Mouse (Mus musculus): Measurements from ENCODE around the gene Fgfr2. TPM values are rescaled to one million over a fixed set of nuclear protein-coding genes. Genes with fewer than 3 reads are reported as not detected.
A peak's percentile ranks its signal among the peaks of the same experiment; 100 is the strongest.

Gene Fgfr2
- polyA plus RNA-seq, 1 experiment from 2014 or later, result 81.1 TPM

GRCm38 (mm10) chr7:132934743-132935142 is 188.4 kb downstream of the Fgfr2 start:
- Histone ChIP-seq H3K9ac (no peak overlapping the region), H3K9me3 (replicated peaks) (no peaks in the 10 kb centered on the region), H3K27me3 (no peaks in the 10 kb centered on the region), H3K4me3 (no peak overlapping the region), H3K4me1 (peaks cover 12% of the 10 kb centered on the region), H3K36me3 (no peaks in the 10 kb centered on the region), H3K4me2 (replicated peaks) (no peak overlapping the region), H3K27ac (no peak overlapping the region)
- no peak for ATAC-seq (ENCODE audit: low FRiP score)

DNA sequence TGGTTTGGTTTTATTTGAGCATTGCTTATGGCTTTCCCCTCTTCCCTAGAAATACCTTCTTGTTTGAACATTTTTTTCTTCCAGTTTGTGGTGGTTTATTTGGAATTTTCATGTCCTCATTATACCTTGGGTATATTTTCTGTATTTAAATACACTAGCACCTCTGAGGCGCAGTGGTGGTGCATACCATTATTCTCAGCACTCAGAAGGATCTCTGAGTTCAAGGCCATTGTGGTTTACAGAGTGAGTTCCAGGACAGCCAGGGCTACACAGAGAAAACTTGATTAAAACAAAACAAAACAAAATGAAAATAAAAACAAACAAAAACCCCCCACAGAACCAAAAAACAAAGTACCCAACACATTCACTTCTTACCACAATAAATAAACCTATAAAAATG is 189.8 kb downstream of the Fgfr2 start:
- WGBS, result 85% methylated on average over 1 of the region's 1 CpGs
- no peaks in the 10 kb centered on the region for H3K36me3 ChIP-seq
- no peak for ATAC-seq (ENCODE audit: low FRiP score)

DNA sequence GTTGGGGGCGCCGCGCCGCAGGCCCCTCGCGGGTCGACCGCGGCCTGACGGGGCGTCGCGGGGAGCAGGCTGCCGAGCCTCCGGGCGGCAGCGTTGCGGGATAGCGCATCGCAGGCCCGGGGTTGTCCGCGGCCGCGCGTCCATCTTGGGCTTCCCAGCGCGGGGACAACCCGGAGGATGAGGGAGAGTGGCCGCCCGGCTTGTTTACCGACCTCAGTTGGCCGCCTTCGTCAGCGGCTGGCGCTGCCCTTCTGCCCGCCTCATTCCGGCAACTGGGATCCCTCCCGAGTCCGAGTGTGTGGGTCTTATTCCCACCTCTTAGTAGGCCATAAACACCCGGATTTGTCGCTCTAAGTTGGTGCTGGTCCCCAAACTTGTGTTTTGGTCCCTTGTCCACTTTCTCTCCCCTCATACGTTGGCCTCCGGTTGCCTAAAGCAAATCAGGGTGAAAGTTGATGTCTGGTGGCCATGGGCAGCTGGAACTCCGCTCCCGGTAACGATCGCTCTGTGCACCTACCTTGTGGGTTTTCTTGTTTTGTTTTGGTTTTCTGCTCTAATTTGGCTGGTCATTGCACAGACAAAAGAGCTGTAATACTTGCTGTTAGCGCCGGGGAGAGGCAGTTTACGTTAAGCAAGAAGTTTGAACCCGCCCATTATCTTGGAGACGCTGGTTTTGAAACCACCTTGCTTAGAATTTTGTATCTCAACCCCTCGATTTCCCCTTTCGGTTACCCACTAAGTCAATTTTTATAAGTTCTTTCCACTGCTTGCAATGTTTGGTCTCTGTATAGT is 191.4 kb downstream of the Fgfr2 start:
- Histone ChIP-seq H3K27me3 (no peaks in the 10 kb centered on the region), H3K4me1 (peaks cover 12% of the 10 kb centered on the region), H3K9me3 (replicated peaks) (no peaks in the 10 kb centered on the region), H3K36me3 (no peaks in the 10 kb centered on the region), H3K4me2 (replicated peaks) (peak overlapping the region; percentile 72), H3K4me3 (peak overlapping the region; percentile 83), H3K9ac (peak overlapping the region; percentile 91), H3K27ac (peak overlapping the region; percentile 98)
- no peak for ATAC-seq (ENCODE audit: low FRiP score)
- WGBS, result under 1% methylated on average over 43 of the region's 55 CpGs

More for the DNA sequence above, 189.8 kb downstream of the Fgfr2 start:
- Histone ChIP-seq H3K27me3 (no peaks in the 10 kb centered on the region), H3K27ac (no peak overlapping the region), H3K9ac (no peak overlapping the region), H3K4me1 (peaks cover 12% of the 10 kb centered on the region), H3K4me3 (no peak overlapping the region), H3K4me2 (replicated peaks) (no peak overlapping the region), H3K9me3 (replicated peaks) (no peaks in the 10 kb centered on the region)

DNA sequence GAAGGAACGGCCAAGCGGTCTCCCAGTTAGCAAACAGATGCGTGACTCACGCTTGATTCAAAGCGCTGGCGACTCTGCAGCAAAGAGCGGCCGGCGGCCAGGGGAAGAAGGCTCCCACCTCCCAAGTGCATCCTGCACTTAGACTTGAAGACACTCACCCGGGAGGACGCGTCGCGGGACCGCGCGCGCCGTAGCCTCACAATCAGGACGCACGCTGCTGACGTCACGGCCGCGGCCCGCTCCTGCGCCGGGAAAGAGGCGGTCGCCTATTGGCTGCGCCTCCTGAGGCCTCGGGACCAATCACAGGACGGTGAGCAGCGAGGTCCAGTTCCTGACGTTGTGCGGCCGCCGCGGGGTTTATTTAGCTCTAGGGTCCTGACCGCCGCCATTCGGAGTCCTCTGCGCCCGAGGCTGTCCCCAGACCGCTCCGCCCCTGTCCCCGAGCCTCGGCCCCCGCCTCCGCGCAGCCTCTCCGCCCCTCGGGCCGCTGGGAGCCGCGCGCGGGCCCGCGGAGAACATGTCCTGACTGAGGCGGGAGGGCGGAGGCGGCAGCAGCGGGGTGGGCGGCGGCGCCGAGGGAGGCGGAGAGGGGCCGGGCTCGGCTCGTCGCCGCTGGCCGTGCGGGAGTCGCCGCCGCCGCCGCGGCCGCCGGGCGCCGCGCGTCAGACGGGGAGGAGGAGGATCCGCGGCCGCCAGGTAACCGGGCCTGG is 192.1 kb downstream of the Fgfr2 start, which contains the start of gene Zranb1:
Gene Zranb1 (plus strand): TSS at position 293 of the 710 bp plus-strand sequence.
- no peaks in the 10 kb centered on the region for H3K36me3 ChIP-seq
- H3K9ac ChIP-seq, result peak within 1 kb of the TSS; percentile 91
- H3K4me3 ChIP-seq, result peak within 1 kb of the TSS; percentile 83
- WGBS, result under 1% methylated on average over 82 of the region's 93 CpGs
- H3K27ac ChIP-seq, result peak within 1 kb of the TSS; percentile 98
- ATAC-seq (ENCODE audit: low FRiP score), result peak; percentile 100
- H3K9me3 ChIP-seq (replicated peaks), result no peaks in the 10 kb centered on the region
- no peaks in the 10 kb centered on the region for H3K27me3 ChIP-seq
- peak within 1 kb of the TSS; percentile 72 for H3K4me2 ChIP-seq (replicated peaks)
- peaks cover 12% of the 10 kb centered on the region for H3K4me1 ChIP-seq

- ATAC-seq (ENCODE audit: low FRiP score), result no peak
- Histone ChIP-seq H3K27ac (no peak overlapping the region), H3K4me1 (peaks cover 12% of the 10 kb centered on the region), H3K4me3 (peak overlapping the region; percentile 83), H3K36me3 (no peaks in the 10 kb centered on the region), H3K9me3 (replicated peaks) (no peaks in the 10 kb centered on the region), H3K9ac (peak overlapping the region; percentile 91), H3K27me3 (no peaks in the 10 kb centered on the region), H3K4me2 (replicated peaks) (peak overlapping the region; percentile 72)
- WGBS, result 92% methylated on average over 5 of the region's 5 CpGs
Observed at GRCm38 (mm10) chr7:132930055-132930454, 193.1 kb downstream of the Fgfr2 start.

GRCm38 (mm10) chr7:132927201-132927600 is 195.9 kb downstream of the Fgfr2 start:
- H3K4me3 ChIP-seq, result no peak overlapping the region
- H3K9ac ChIP-seq, result no peak overlapping the region
- no peak for ATAC-seq (ENCODE audit: low FRiP score)

DNA sequence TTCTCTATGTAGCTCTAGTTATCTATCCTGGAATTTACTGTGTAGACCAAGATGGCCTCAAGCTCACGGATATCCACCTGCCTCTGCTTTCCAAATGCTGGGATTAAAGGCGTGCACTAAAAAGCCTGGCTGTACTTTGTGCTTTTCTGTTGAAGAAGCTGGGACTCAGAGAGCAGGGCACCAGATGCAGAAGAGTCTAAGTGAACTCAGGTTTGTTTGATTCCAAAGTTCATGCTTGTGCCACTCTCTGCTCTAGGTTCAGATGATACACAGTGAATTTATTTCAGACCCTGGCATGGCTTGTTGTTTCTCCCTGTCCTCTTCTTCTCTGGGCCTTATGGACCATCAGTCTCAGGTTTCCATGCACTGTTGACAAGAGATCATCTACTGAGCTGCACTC is 197.9 kb downstream of the Fgfr2 start:
- no peak overlapping the region for H3K9ac ChIP-seq
- WGBS, result 75% methylated on average over 2 of the region's 2 CpGs
- no peak overlapping the region for H3K4me2 ChIP-seq (replicated peaks)
- no peaks in the 10 kb centered on the region for H3K36me3 ChIP-seq
- no peak overlapping the region for H3K27ac ChIP-seq
- peaks cover 2% of the 10 kb centered on the region for H3K4me1 ChIP-seq
- no peak overlapping the region for H3K4me3 ChIP-seq
- ATAC-seq (ENCODE audit: low FRiP score), result no peak
- no peaks in the 10 kb centered on the region for H3K27me3 ChIP-seq
- no peaks in the 10 kb centered on the region for H3K9me3 ChIP-seq (replicated peaks)

More at GRCm38 (mm10) chr7:132927201-132927600, 195.9 kb downstream of the Fgfr2 start:
- Histone ChIP-seq H3K27me3 (no peaks in the 10 kb centered on the region), H3K36me3 (no peaks in the 10 kb centered on the region), H3K4me1 (peaks cover 4% of the 10 kb centered on the region), H3K4me2 (replicated peaks) (no peak overlapping the region), H3K27ac (no peak overlapping the region), H3K9me3 (replicated peaks) (no peaks in the 10 kb centered on the region)
- WGBS, result 62% methylated on average over 3 of the region's 3 CpGs

DNA sequence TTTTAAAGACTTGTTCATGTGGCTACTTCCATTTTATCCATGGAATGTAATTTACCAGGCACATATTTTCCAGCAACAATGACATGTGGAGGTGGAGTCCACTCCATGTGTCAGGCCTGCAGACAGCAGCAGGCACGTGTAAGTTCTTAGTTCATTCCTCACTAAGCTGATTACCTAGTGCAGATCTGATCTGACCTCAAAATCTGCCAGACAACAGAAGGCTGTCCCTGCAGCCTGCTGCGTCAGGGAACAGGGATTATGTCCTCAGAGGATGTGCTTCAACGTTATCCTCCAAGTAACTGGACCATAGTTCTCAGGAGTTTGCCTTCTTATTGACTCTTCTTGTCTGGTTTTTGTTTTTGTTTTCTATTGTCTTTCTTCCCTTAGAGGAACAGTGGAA is 201.2 kb downstream of the Fgfr2 start:
- Histone ChIP-seq H3K27me3 (no peaks in the 10 kb centered on the region), H3K27ac (no peak overlapping the region), H3K4me3 (no peak overlapping the region), H3K4me2 (replicated peaks) (no peak overlapping the region), H3K36me3 (no peaks in the 10 kb centered on the region), H3K4me1 (no peaks in the 10 kb centered on the region), H3K9me3 (replicated peaks) (no peaks in the 10 kb centered on the region; the same call in 1 of the 2 replicates), H3K9ac (no peak overlapping the region)
- no peak for ATAC-seq (ENCODE audit: low FRiP score)
- WGBS, result 67% methylated on average over 3 of the region's 3 CpGs

DNA sequence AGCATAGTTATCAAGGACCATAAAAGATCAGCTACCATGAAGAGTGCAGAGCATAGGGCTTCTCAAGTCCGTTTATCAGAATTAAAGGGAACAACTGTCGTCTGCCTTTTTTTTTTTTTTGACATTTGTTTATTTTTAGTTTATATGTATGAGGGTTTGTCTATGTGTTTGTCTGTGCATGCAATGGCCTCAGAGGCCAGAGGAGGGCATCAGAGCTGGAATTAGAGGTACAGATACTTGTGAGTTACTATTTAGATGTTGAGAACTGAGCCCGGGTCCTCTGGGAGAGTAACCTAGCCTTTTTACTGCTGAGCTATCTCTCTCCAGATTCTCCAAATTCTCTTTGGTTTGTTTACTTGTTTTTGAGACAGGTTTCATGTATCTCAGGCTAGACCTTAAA is 219.4 kb downstream of the Fgfr2 start:
- 81% methylated on average over 3 of the region's 3 CpGs for WGBS

DNA sequence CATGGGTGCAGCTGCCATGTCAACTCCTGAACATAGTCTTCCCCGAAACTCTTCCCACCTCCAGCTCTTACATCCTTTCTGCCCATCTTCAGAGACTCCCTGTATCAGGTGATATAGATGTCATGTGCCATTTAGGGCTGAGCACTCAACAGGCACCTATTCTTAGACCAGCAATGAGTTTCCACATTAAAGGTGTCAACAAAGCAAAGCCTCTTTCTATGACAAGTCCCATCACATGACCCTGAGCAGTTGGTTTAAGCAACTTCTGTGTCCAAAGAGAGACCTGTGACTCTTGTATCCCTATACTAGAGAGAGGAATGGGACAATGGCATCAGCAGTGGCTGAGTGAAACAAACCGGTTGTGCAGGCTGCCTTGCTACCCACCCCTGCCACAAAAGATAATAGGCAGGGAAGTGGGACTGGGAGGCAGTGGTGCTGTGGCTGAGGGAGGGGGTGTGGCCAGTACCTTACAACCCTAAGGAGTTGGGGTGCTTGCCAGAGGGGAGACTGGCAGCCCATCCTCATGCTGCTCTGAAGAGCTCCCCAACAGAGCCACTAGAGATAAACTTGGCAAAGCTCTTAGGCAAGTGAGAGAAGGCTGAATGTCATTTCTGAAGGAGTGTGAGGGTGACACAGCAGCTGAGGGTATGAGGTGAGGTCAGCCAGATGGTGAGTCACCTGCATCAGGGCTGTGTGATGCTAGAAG is 222.2 kb downstream of the Fgfr2 start:
- 59% methylated on average over 2 of the region's 2 CpGs for WGBS
- Histone ChIP-seq H3K4me1 (no peaks in the 10 kb centered on the region), H3K4me3 (no peak overlapping the region), H3K27ac (no peak overlapping the region), H3K9me3 (replicated peaks) (no peaks in the 10 kb centered on the region), H3K9ac (no peak overlapping the region), H3K36me3 (no peaks in the 10 kb centered on the region), H3K27me3 (no peaks in the 10 kb centered on the region), H3K4me2 (replicated peaks) (no peak overlapping the region)
- ATAC-seq (ENCODE audit: low FRiP score), result no peak

More for the DNA sequence above, 219.4 kb downstream of the Fgfr2 start:
- no peak for ATAC-seq (ENCODE audit: low FRiP score)
- Histone ChIP-seq H3K27ac (no peak overlapping the region), H3K4me1 (no peaks in the 10 kb centered on the region), H3K36me3 (no peaks in the 10 kb centered on the region), H3K4me2 (replicated peaks) (no peak overlapping the region), H3K27me3 (no peaks in the 10 kb centered on the region), H3K9ac (no peak overlapping the region), H3K9me3 (replicated peaks) (0 out of 2 replicates have a peak, but pooled peaks cover 10% of the 10 kb centered on the region), H3K4me3 (no peak overlapping the region)

GRCm38 (mm10) chr7:132898234-132898633 is 224.9 kb downstream of the Fgfr2 start:
- Histone ChIP-seq H3K4me1 (no peaks in the 10 kb centered on the region), H3K9me3 (replicated peaks) (no peaks in the 10 kb centered on the region), H3K4me2 (replicated peaks) (no peak overlapping the region), H3K4me3 (no peak overlapping the region), H3K36me3 (no peaks in the 10 kb centered on the region), H3K9ac (no peak overlapping the region), H3K27me3 (no peaks in the 10 kb centered on the region), H3K27ac (no peak overlapping the region)
- no peak for ATAC-seq (ENCODE audit: low FRiP score)
- 90% methylated on average over 2 of the region's 2 CpGs for WGBS

DNA sequence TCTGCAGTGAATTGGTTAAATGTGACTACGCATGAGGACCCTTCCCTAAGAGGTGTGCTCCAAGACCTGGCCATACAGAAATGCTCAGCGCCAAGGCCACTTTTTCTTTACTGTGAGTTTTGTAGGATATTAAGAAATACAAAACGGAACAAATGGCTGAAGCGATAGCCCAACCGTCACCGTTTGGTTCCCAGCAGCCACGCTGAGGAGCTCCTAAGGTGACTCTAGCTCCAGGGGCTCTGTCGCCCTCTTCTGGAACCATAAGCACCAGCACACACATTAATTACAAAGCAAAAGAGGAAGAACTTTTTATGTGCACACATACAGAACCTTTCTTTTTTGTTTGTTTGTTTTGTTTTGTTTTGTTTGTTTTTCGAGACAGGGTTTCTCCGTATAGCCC is 225.9 kb downstream of the Fgfr2 start:
- no peaks in the 10 kb centered on the region for H3K4me1 ChIP-seq
- no peak overlapping the region for H3K9ac ChIP-seq
- no peaks in the 10 kb centered on the region for H3K36me3 ChIP-seq
- no peak overlapping the region for H3K27ac ChIP-seq
- no peak overlapping the region for H3K4me2 ChIP-seq (replicated peaks)
- WGBS, result 81% methylated on average over 10 of the region's 10 CpGs
- no peaks in the 10 kb centered on the region for H3K27me3 ChIP-seq
- no peak overlapping the region for H3K4me3 ChIP-seq
- H3K9me3 ChIP-seq (replicated peaks), result no peaks in the 10 kb centered on the region
- no peak for ATAC-seq (ENCODE audit: low FRiP score)

All from hindbrain, embryonic 12.5 days (tissue).